Mouse (Mus musculus): ENCODE data around the gene Gnb5. TPM values are rescaled to one million over a fixed set of nuclear protein-coding genes. Genes with fewer than 3 reads are reported as not detected.

Gene Gnb5
- total and polyA plus RNA-seq, 3 experiments = 3.1 to 6.5 (median 4.7) TPM

GRCm38 (mm10) chr9:75312008-75312407 is 5.9 kb downstream of the Gnb5 start:
- Histone ChIP-seq H3K4me2 (ENCODE audit: insufficient read depth, low read depth, poor library complexity, severe bottlenecking) (no peak overlapping the region), H3K9ac (ENCODE audit: insufficient read depth, low read depth) (no peak overlapping the region), H3K4me3 (replicated peaks in 1 of 3; ENCODE audit: low read depth in 2 of 3, low read length in 2 of 3, poor library complexity in 1 of 3) (no peak overlapping the region), H3K79me2 (replicated peaks; ENCODE audit: control insufficient read depth, extremely low read depth, insufficient read depth, poor library complexity, severe bottlenecking) (no peaks in the 10 kb centered on the region), H3K9me3 (replicated peaks; ENCODE audit: low read length) (no peaks in the 10 kb centered on the region), H3K36me3 (replicated peaks in 1 of 2; ENCODE audit: control insufficient read depth in 1 of 2, insufficient read depth in 1 of 2, low read length in 1 of 2) (no peaks in the 10 kb centered on the region), H3K4me1 (ENCODE audit: control insufficient read depth in 1 of 2, insufficient read depth in 2 of 2) (peaks cover 6 to 10% of the 10 kb centered on the region in 2 experiments), H3K27me3 (replicated peaks) (peaks cover 1% of the 10 kb centered on the region), H3K27ac (ENCODE audit: insufficient read depth, low read depth) (no peak overlapping the region)
- dilution Hi-C loops (cut with MboI; ENCODE audit: extremely low pct_ligation_motif_present, extremely low pct_unique_long_range_greater_than_20kb, low sequenced_read_pairs) = no loop called here
- DNase-seq (ENCODE audit: extremely low read depth) = peak; percentile 72
- TF ChIP-seq NELFE (IDR thresholded peaks at IDR 0.05; ENCODE audit: low read depth, low read length) (0 out of 2 replicates have a peak, but pooled peaks have one; percentile 30), MYC (IDR thresholded peaks at IDR 0.05; ENCODE audit: low read depth, low read length) (peak; percentile 34; the same call in 1 of the 2 replicates), SIN3A (IDR thresholded peaks at IDR 0.05; ENCODE audit: low read length) (peak; percentile 30; the same call in 1 of the 2 replicates), CTCF (conservative IDR thresholded peaks at IDR 0.05 in 1 of 2, IDR thresholded peaks at IDR 0.05 in 1 of 2; ENCODE audit: low read depth in 2 of 2, low read length in 2 of 2) (peak; percentile 82 to 95), RAD21 (IDR thresholded peaks at IDR 0.05; ENCODE audit: low read depth, low read length) (peak; percentile 64), ELF1 (IDR thresholded peaks at IDR 0.05; ENCODE audit: low read depth, low read length) (no peak), MAFK (IDR thresholded peaks at IDR 0.05; ENCODE audit: insufficient replicate concordance, low read length) (no peak), SMC3 (IDR thresholded peaks at IDR 0.05; ENCODE audit: low read depth, low read length) (peak; percentile 64), PAX5 (IDR thresholded peaks at IDR 0.05; ENCODE audit: low read length) (no peak), NRF1 (IDR thresholded peaks at IDR 0.05; ENCODE audit: low read depth, low read length) (no peak)
- in situ Hi-C loops (cut with MboI; ENCODE audit: low pct_ligation_motif_present, low pct_unique_long_range_greater_than_20kb, low sequenced_read_pairs) = loop anchor here (10.0 kb wide), 1 partner anchor 123 kb away; no protein-coding TSS in a partner anchor

GRCm38 (mm10) chr9:75313138-75313831 is 7.2 kb downstream of the Gnb5 start:
- H3K36me3 ChIP-seq (replicated peaks in 1 of 2; ENCODE audit: control insufficient read depth in 1 of 2, insufficient read depth in 1 of 2, low read length in 1 of 2) = peaks cover 0 to 2% of the 10 kb centered on the region in 2 experiments
- DNase-seq (ENCODE audit: extremely low read depth) = peak; percentile 39
- in situ Hi-C loops (cut with MboI; ENCODE audit: low pct_ligation_motif_present, low pct_unique_long_range_greater_than_20kb, low sequenced_read_pairs) = loop anchor here (10.0 kb wide), 1 partner anchor 122 kb away; no protein-coding TSS in a partner anchor
- H3K27ac ChIP-seq (ENCODE audit: insufficient read depth, low read depth) = no peak overlapping the region
- H3K27me3 ChIP-seq (replicated peaks) = peaks cover 1% of the 10 kb centered on the region
- H3K9me3 ChIP-seq (replicated peaks; ENCODE audit: low read length) = no peaks in the 10 kb centered on the region
- H3K9ac ChIP-seq (ENCODE audit: insufficient read depth, low read depth) = peak overlapping the region; percentile 54
- peak overlapping the region; percentile 99 for H3K4me2 ChIP-seq (ENCODE audit: insufficient read depth, low read depth, poor library complexity, severe bottlenecking)
- H3K4me3 ChIP-seq (replicated peaks in 1 of 3; ENCODE audit: low read depth in 2 of 3, low read length in 2 of 3, poor library complexity in 1 of 3) = peak overlapping the region; percentile 42 to 98 (median 67)
- no peaks in the 10 kb centered on the region for H3K79me2 ChIP-seq (replicated peaks; ENCODE audit: control insufficient read depth, extremely low read depth, insufficient read depth, poor library complexity, severe bottlenecking)
- H3K4me1 ChIP-seq (ENCODE audit: control insufficient read depth in 1 of 2, insufficient read depth in 2 of 2) = peaks cover 6 to 10% of the 10 kb centered on the region in 2 experiments
- TF ChIP-seq ELF1 (IDR thresholded peaks at IDR 0.05; ENCODE audit: low read depth, low read length) (peak; percentile 74), CTCF (conservative IDR thresholded peaks at IDR 0.05 in 1 of 2, IDR thresholded peaks at IDR 0.05 in 1 of 2; ENCODE audit: low read depth in 2 of 2, low read length in 2 of 2) (peak in 1 of 2 experiments; percentile 48; a peak in 2 of 4 replicates), HCFC1 (IDR thresholded peaks at IDR 0.05; ENCODE audit: low read depth, low read length) (peak; percentile 37; the same call in 1 of the 2 replicates), NRF1 (IDR thresholded peaks at IDR 0.05; ENCODE audit: low read depth, low read length) (no peak), CHD2 (IDR thresholded peaks at IDR 0.05; ENCODE audit: low read length) (peak; percentile 66)
- dilution Hi-C loops (cut with MboI; ENCODE audit: extremely low pct_ligation_motif_present, extremely low pct_unique_long_range_greater_than_20kb, low sequenced_read_pairs) = no loop called here
